In genomic region chr12:79842319-79842718, GRCm38 (mm10) we compare ENCODE assay signal across 8 mouse cellular contexts.
A peak's percentile ranks its signal among the peaks of the same experiment; 100 is the strongest.
DNase-seq lines count a peak whose midpoint lies in the region; ATAC-seq and TF ChIP-seq lines count a peak whose summit lies in the region.

No protein-coding gene starts in this region.

- 12% methylated on average over 7 of the region's 7 CpGs for WGBS in thymus, adult 2 months
- 30% methylated on average over 7 of the region's 7 CpGs for WGBS in limb, embryonic 14.5 days
- 10% methylated on average over 7 of the region's 7 CpGs for WGBS in stomach, embryonic 15.5 days

- no peak for TF ChIP-seq CTCF in gastrocnemius, adult 2 months (IDR thresholded peaks at IDR 0.05)
- TF ChIP-seq CTCF in thymus, adult 2 months (IDR thresholded peaks at IDR 0.05; ENCODE audit: borderline replicate concordance, control insufficient read depth, extremely low read depth, insufficient read depth, low read length, poor library complexity), result no peak

- no peak overlapping the region for H3K4me2 ChIP-seq in limb, embryonic 14.5 days (replicated peaks; ENCODE audit: low read depth, low read length, severe bottlenecking)
- H3K4me2 ChIP-seq in stomach, embryonic 15.5 days, result no peak overlapping the region

- H3K4me3 ChIP-seq in gastrocnemius, adult 2 months, result no peak overlapping the region
- H3K4me3 ChIP-seq in thymus, adult 2 months (ENCODE audit: control insufficient read depth, insufficient read depth, low read length), result no peak overlapping the region
- no peak overlapping the region for H3K4me3 ChIP-seq in limb, embryonic 14.5 days (replicated peaks; ENCODE audit: low read length)
- no peak overlapping the region for H3K4me3 ChIP-seq in stomach, embryonic 15.5 days (replicated peaks)

- H3K4me1 ChIP-seq in thymus, adult 2 months (replicated peaks; ENCODE audit: control insufficient read depth, insufficient read depth, low read length), result peaks cover 52% of the 10 kb centered on the region
- H3K4me1 ChIP-seq in limb, embryonic 14.5 days (ENCODE audit: control insufficient read depth, insufficient read depth, low read length), result peaks cover 81% of the 10 kb centered on the region
- peaks cover 45% of the 10 kb centered on the region for H3K4me1 ChIP-seq in stomach, embryonic 15.5 days

- H3K36me3 ChIP-seq in thymus, adult 2 months (ENCODE audit: control insufficient read depth, insufficient read depth, low read length), result no peaks in the 10 kb centered on the region
- no peaks in the 10 kb centered on the region for H3K36me3 ChIP-seq in limb, embryonic 14.5 days (ENCODE audit: control insufficient read depth, insufficient read depth, low read length)
- no peaks in the 10 kb centered on the region for H3K36me3 ChIP-seq in stomach, embryonic 15.5 days

- H3K9me3 ChIP-seq in limb, embryonic 14.5 days (ENCODE audit: control insufficient read depth, low read length), result no peaks in the 10 kb centered on the region
- H3K9me3 ChIP-seq in stomach, embryonic 15.5 days, result no peaks in the 10 kb centered on the region

- peak overlapping the region; percentile 8; the same call in 1 of the 2 replicates for H3K27ac ChIP-seq in gastrocnemius, adult 2 months
- no peak overlapping the region for H3K27ac ChIP-seq in thymus, adult 2 months (ENCODE audit: control insufficient read depth, insufficient read depth, low read length)
- H3K27ac ChIP-seq in limb, embryonic 14.5 days (replicated peaks; ENCODE audit: low read depth, low read length), result peak overlapping the region; percentile 59
- H3K27ac ChIP-seq in stomach, embryonic 15.5 days, result peak overlapping the region; percentile 92

- TF ChIP-seq POLR2A in thymus, adult 2 months (IDR thresholded peaks at IDR 0.05; ENCODE audit: control insufficient read depth, extremely low read depth, insufficient read depth, low read length, poor library complexity), result no peak
- no peak for TF ChIP-seq POLR2A in limb, embryonic 14.5 days (IDR thresholded peaks at IDR 0.05; ENCODE audit: borderline replicate concordance, extremely low read depth, insufficient read depth, insufficient read length)

- ATAC-seq in limb, embryonic 14.5 days (ENCODE audit: low FRiP score, low read depth), result peak; percentile 58; the same call in 1 of the 2 replicates
- peak; percentile 79 for ATAC-seq in stomach, embryonic 15.5 days (ENCODE audit: insufficient read depth, low FRiP score, low read depth)
- no peak for ATAC-seq in inflammation-experienced regulatory T-cells, adult 6 months

- no peak for DNase-seq in gastrocnemius, adult 2 months
- DNase-seq in gastrocnemius, adult 8-10 months (ENCODE audit: low spot score in 2 of 2), result no peak
- peak; percentile 41 for DNase-seq in thymus, adult 2 months
- DNase-seq in thymus, adult 18-20 months, result no peak
- peak; percentile 48 for DNase-seq in limb, embryonic 14.5 days (ENCODE audit: low spot score)
- DNase-seq in cerebellum, adult 18-20 months, result no peak

- H3K9ac ChIP-seq in limb, embryonic 14.5 days (ENCODE audit: low read depth, low read length, severe bottlenecking), result no peak overlapping the region
- no peak overlapping the region for H3K9ac ChIP-seq in stomach, embryonic 15.5 days

- H3K27me3 ChIP-seq in thymus, adult 2 months (ENCODE audit: control insufficient read depth, insufficient read depth, low read length), result no peaks in the 10 kb centered on the region
- no peaks in the 10 kb centered on the region for H3K27me3 ChIP-seq in limb, embryonic 14.5 days (ENCODE audit: control insufficient read depth, insufficient read depth, low read length)
- H3K27me3 ChIP-seq in stomach, embryonic 15.5 days (replicated peaks), result no peaks in the 10 kb centered on the region

- intact Hi-C loops in gastrocnemius, adult 2 months (cut with DNase I), result no loop called here

Comparison
In these comparisons a context has a peak if more than half of its experiments do, and no peak if none do; other contexts are left out.
1. DNase-seq: peak in thymus, adult 2 months (single experiment) and limb, embryonic 14.5 days (single experiment); none in gastrocnemius, adult 2 months (single experiment), gastrocnemius, adult 8-10 months (0 of 2), thymus, adult 18-20 months (0 of 2) and cerebellum, adult 18-20 months (0 of 2).